Mouse (Mus musculus) C2C12 (cell line): Measurements from ENCODE around the gene Nkain4.

Source experiments
- CEBPB ChIP-seq: IDR thresholded peaks from one replicate; pipeline ENCODE4 v1.6.1; 2011; ENCODE audit warnings: low read depth, mild to moderate bottlenecking, control low read depth, moderate library complexity
- CTCF ChIP-seq: IDR thresholded peaks from one replicate; pipeline ENCODE4 v1.5.1; 2011; ENCODE audit not compliant: control insufficient read depth, insufficient read depth, insufficient read length
- FOSL1 ChIP-seq: IDR thresholded peaks from one replicate; pipeline ENCODE4 v1.8.0; 2011; ENCODE audit warnings: mild to moderate bottlenecking, low read length; ENCODE audit not compliant: poor library complexity, insufficient read depth, severe bottlenecking
- MAX ChIP-seq: IDR thresholded peaks from one replicate; pipeline ENCODE4 v1.6.1; 2011; ENCODE audit warnings: mild to moderate bottlenecking, control low read depth
- MYOD1 ChIP-seq: IDR thresholded peaks from one replicate; pipeline ENCODE4 v1.6.1; 2011; ENCODE audit warnings: low read depth; ENCODE audit not compliant: control insufficient read depth, insufficient read length
- MYOG ChIP-seq: IDR thresholded peaks from one replicate; pipeline ENCODE4 v1.6.1; 2011; ENCODE audit not compliant: control insufficient read depth, insufficient read length; ENCODE audit errors: extremely low read depth
- USF1 ChIP-seq: IDR thresholded peaks from one replicate; pipeline ENCODE4 v1.6.1; 2011; ENCODE audit warnings: low read depth, mild to moderate bottlenecking, control low read depth, moderate library complexity

- TF ChIP-seq CTCF, result no peak
- TF ChIP-seq MAX, result no peak
- TF ChIP-seq MYOD1, result no peak
- TF ChIP-seq USF1, result no peak
- TF ChIP-seq CEBPB, result no peak
- TF ChIP-seq MYOG, result no peak
- TF ChIP-seq FOSL1, result no peak
Measured at GRCm38 (mm10) chr2:180893537-180894028, 60.9 kb downstream of the Nkain4 start.
